Mouse (Mus musculus): ENCODE data around the gene Capn6.

GRCm38 (mm10) chrX:143815948-143816347, 11.3 kb downstream of the Capn6 start:
- TF ChIP-seq CTCF (IDR thresholded peaks at IDR 0.05; ENCODE audit: borderline replicate concordance, extremely low read depth, insufficient read depth, insufficient read length) (no peak), POLR2A (IDR thresholded peaks at IDR 0.05; ENCODE audit: borderline replicate concordance, extremely low read depth, insufficient read depth, insufficient read length, poor library complexity, severe bottlenecking) (no peak)

All from brain, embryonic 14.5 days (tissue).